Mouse (Mus musculus): ENCODE measurements around the gene Psmd14.

GRCm38 (mm10) chr2:61820203-61820602, 108.7 kb downstream of the Psmd14 start:
- TF ChIP-seq MYOD1 (IDR thresholded peaks at IDR 0.05; ENCODE audit: control insufficient read depth, insufficient read length, low read depth) (no peak), CTCF (IDR thresholded peaks at IDR 0.05; ENCODE audit: control insufficient read depth, insufficient read depth, insufficient read length) (no peak), USF1 (IDR thresholded peaks at IDR 0.05; ENCODE audit: low read depth) (no peak), MAX (IDR thresholded peaks at IDR 0.05) (no peak), MYOG (IDR thresholded peaks at IDR 0.05; ENCODE audit: control insufficient read depth, extremely low read depth, insufficient read length) (no peak)
